Mouse (Mus musculus) cortical plate, adult 2 months (tissue): Measurements from ENCODE around the gene Pon2.

ENCODE experiments used
- CTCF ChIP-seq: fragments of 200-500 bp; IDR thresholded peaks from 2 replicates; pipeline ENCODE4 v1.5.1; 2011; ENCODE audit warnings: mild to moderate bottlenecking, control low read depth, low read length; ENCODE audit not compliant: insufficient read depth; ENCODE audit errors: extremely low read depth
- POLR2A ChIP-seq: fragments of 200-500 bp; IDR thresholded peaks from 2 replicates; pipeline ENCODE4 v1.6.1; 2011; ENCODE audit warnings: mild to moderate bottlenecking, low read length, control low read depth; ENCODE audit not compliant: insufficient read depth; ENCODE audit errors: extremely low read depth

- no peak for TF ChIP-seq CTCF
- TF ChIP-seq POLR2A: no peak
These were observed 35.8 kb upstream of the Pon2 start for GRCm38 (mm10) chr6:5334021-5334420.
